Mouse (Mus musculus) embryonic facial prominence, embryonic 11.5 days (tissue): ENCODE results near the gene Dusp14. TPM values are rescaled to one million over a fixed set of nuclear protein-coding genes. Genes with fewer than 3 reads are reported as not detected.

Source experiments
- ATAC-seq: fragments of 200-750 bp; cut with Nextera tagmentation; replicated peaks from 2 replicates; pipeline ENCODE4 v1.8.0; 2017; ENCODE audit warnings: low read depth; ENCODE audit not compliant: insufficient number of reproducible peaks, low FRiP score, low TSS enrichment
- DNase-seq: peaks from one replicate; pipeline ENCODE4 v3.0.0-alpha.2; 2015; ENCODE audit warnings: low spot score
- H3K27ac ChIP-seq: fragments of 300-500 bp; sonication (generic); replicated peaks from 2 replicates; pipeline ENCODE4 v1.5.1; 2014; ENCODE audit warnings: mild to moderate bottlenecking, low read depth, low read length, control low read depth
- H3K27me3 ChIP-seq: fragments of 300-500 bp; sonication (generic); 2 replicates; pipeline ENCODE4 v1.6.1; 2014; ENCODE audit warnings: mild to moderate bottlenecking, low read length, moderate library complexity, mixed read lengths; ENCODE audit not compliant: control insufficient read depth, insufficient read depth
- H3K36me3 ChIP-seq: fragments of 300-500 bp; sonication (generic); replicated peaks from 2 replicates; pipeline ENCODE4 v1.6.1; 2014; ENCODE audit warnings: low read depth, mild to moderate bottlenecking, low read length, moderate library complexity, mixed read lengths; ENCODE audit not compliant: control insufficient read depth, insufficient read depth
- H3K4me1 ChIP-seq: fragments of 300-500 bp; sonication (generic); 2 replicates; pipeline ENCODE4 v1.6.1; 2014; ENCODE audit warnings: low read length, mixed read lengths; ENCODE audit not compliant: control insufficient read depth, insufficient read depth
- H3K4me2 ChIP-seq: fragments of 300-500 bp; sonication (generic); 2 replicates; pipeline ENCODE4 v1.6.1; 2014; ENCODE audit warnings: low read depth, mild to moderate bottlenecking, control low read depth, low read length, moderate library complexity
- H3K4me3 ChIP-seq: fragments of 300-500 bp; sonication (generic); 2 replicates; pipeline ENCODE4 v1.5.1; 2014; ENCODE audit warnings: low read depth, low read length, control low read depth
- H3K9ac ChIP-seq: fragments of 300-500 bp; sonication (generic); replicated peaks from 2 replicates; pipeline ENCODE4 v1.6.1; 2014; ENCODE audit warnings: mild to moderate bottlenecking, control low read depth, low read length
- H3K9me3 ChIP-seq: fragments of 300-500 bp; sonication (generic); replicated peaks from 2 replicates; pipeline ENCODE4 v1.6.1; 2016; ENCODE audit warnings: mild to moderate bottlenecking, low read length, inconsistent platforms, mixed read lengths; ENCODE audit not compliant: control insufficient read depth
- WGBS: fragments of 180-500 bp; shearing (Covaris S2); extraction: QIAGEN DNeasy Blood & Tissue Kit; methylation state at CpG from one replicate; pipeline ENCODE4 v1.1.7; 2014; 5-methylcytosine and 5-hydroxymethylcytosine counted together
- polyA plus RNA-seq: library from polyadenylated mRNA; unstranded; fragments of >200 nt; fragmentation: Nextera tagmentation; extraction: Ambion mirVana; gene quantifications from 2 replicates; pipeline ENCODE4 v1.2.1, GENCODE M21; 2014

The Dusp14 gene
- polyA plus RNA-seq, 1 experiment from 2014 or later, result 12.2 TPM

DNA sequence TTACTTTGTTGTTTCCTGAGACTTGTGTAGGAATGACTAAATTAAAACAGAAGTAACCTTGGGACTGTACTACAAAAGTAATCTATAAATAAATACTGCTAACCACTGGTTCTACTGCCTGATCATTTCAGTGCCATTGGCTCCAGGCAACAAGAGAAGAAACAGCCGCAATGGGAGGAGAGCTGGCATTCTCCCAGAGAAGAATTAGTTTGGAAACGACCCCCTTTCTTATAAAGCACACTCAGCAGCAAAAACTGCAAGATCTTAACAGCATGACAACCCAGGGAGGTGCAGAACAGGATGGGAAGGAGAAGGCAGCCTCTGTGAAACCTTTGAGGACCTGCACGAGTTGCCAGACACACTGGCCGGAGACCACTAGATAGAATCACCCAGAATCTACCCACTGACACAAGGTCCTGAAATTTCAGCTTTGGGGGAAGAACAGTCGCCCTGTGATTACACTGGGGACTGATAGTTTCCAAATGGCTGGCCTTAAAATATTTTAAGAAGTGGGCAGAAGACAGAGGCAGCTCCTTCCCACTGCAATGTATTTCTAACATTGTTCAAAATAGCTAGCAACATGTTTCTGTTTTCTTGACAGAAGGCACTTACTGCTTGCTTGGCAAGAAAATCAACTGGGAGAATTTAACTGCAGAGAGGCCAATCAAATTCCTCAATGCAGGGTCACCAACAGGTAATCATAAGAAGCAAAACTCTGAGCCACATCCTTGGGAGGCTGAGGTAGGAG, 28.4 kb upstream of the Dusp14 start:
- Histone ChIP-seq H3K36me3 (no peaks in the 10 kb centered on the region; the same call in none of the 2 replicates), H3K4me1 (no peaks in the 10 kb centered on the region), H3K27me3 (no peaks in the 10 kb centered on the region), H3K4me2 (no peak overlapping the region), H3K27ac (no peak overlapping the region), H3K9ac (no peak overlapping the region), H3K4me3 (no peak overlapping the region), H3K9me3 (no peaks in the 10 kb centered on the region)
- DNase-seq, result no peak
- WGBS, result 81% methylated on average over 5 of the region's 5 CpGs
- no peak for ATAC-seq

DNA sequence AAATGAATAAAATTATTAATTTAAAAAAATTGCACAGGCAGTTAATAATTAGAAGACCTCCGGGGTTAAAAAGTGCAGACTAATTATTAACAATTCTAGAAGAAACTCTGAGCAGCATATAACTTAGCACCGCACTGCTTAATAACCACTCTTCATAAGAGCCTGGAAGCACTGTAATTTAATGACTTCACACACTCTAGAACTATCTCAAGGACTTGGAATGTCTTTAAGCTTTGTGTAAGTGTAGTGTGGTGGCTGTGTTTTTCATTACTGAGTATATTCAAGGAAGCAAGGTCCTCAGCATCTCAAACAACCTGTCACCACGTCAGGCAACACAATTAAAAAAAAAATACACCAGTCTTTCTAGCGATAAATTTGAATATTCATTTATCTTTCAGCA, 26.0 kb upstream of the Dusp14 start:
- no peak for ATAC-seq
- no peaks in the 10 kb centered on the region for H3K9me3 ChIP-seq
- DNase-seq, result no peak
- 93% methylated on average over 4 of the region's 4 CpGs for WGBS
- H3K27me3 ChIP-seq, result no peaks in the 10 kb centered on the region
- no peak overlapping the region for H3K4me2 ChIP-seq
- no peak overlapping the region for H3K9ac ChIP-seq
- no peak overlapping the region for H3K4me3 ChIP-seq
- no peaks in the 10 kb centered on the region for H3K4me1 ChIP-seq
- no peaks in the 10 kb centered on the region; the same call in 1 of the 2 replicates for H3K36me3 ChIP-seq
- H3K27ac ChIP-seq, result no peak overlapping the region

DNA sequence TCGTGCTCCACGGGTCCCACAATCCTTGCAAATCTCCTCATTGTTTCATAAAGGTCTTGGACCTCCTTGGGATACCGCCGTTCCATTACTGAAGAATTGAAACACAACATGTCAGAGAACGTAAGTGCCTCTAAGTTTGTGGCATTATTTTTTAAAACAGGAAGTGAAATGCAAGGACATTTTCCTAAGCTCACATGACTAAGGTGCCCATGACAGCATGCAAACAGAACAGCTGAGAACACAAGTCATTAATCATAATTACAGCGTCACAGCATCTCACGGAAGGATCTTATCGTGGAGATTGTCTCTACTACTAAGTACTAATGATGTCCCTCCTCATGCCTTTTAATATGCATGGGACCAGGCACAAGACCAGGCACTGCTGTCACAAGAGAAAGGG, 21.5 kb upstream of the Dusp14 start:
- Histone ChIP-seq H3K4me2 (no peak overlapping the region), H3K9ac (no peak overlapping the region), H3K4me3 (no peak overlapping the region), H3K27me3 (no peaks in the 10 kb centered on the region), H3K9me3 (no peaks in the 10 kb centered on the region), H3K36me3 (no peaks in the 10 kb centered on the region; the same call in 1 of the 2 replicates), H3K27ac (no peak overlapping the region), H3K4me1 (no peaks in the 10 kb centered on the region)
- ATAC-seq (no peak), DNase-seq (no peak)
- WGBS, result 92% methylated on average over 8 of the region's 8 CpGs

- Histone ChIP-seq H3K27me3 (no peaks in the 10 kb centered on the region), H3K4me2 (no peak overlapping the region), H3K36me3 (no peaks in the 10 kb centered on the region; the same call in 1 of the 2 replicates)
Observed at GRCm38 (mm10) chr11:84081901-84082300, 12.8 kb upstream of the Dusp14 start.

DNA sequence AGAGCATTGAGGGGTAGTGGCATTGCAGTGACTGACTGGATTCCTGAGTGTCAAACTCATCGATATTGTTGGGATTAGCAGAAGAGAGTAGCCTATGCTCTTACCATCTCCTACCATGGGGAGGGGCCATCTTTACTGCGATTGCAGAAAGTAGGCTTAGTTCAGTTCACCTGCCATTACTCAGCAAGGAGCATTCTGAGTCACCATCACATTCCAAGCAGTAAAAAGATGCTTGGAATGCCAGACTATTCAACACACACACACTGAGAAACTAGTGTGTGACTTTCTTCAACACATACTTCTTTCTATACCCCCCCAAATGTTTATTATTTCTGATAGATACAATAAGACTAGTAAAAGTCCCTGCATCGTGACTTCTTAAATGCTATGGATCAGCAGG, 11.3 kb upstream of the Dusp14 start:
- H3K4me2 ChIP-seq, result no peak overlapping the region
- H3K9me3 ChIP-seq, result no peaks in the 10 kb centered on the region
- no peak for ATAC-seq
- H3K27me3 ChIP-seq, result no peaks in the 10 kb centered on the region
- no peak for DNase-seq
- WGBS, result 88% methylated on average over 3 of the region's 3 CpGs
- H3K9ac ChIP-seq, result no peak overlapping the region
- no peak overlapping the region for H3K27ac ChIP-seq
- no peak overlapping the region for H3K4me3 ChIP-seq
- no peaks in the 10 kb centered on the region for H3K4me1 ChIP-seq
- no peaks in the 10 kb centered on the region; the same call in 1 of the 2 replicates for H3K36me3 ChIP-seq

More at GRCm38 (mm10) chr11:84081901-84082300, 12.8 kb upstream of the Dusp14 start:
- H3K9me3 ChIP-seq, result no peaks in the 10 kb centered on the region
- no peak for DNase-seq
- whole genome bisulfite sequencing, result 96% methylated on average over 5 of the region's 5 CpGs
- H3K27ac ChIP-seq, result no peak overlapping the region
- no peak overlapping the region for H3K4me3 ChIP-seq
- ATAC-seq, result no peak
- no peaks in the 10 kb centered on the region for H3K4me1 ChIP-seq
- H3K9ac ChIP-seq, result no peak overlapping the region

DNA sequence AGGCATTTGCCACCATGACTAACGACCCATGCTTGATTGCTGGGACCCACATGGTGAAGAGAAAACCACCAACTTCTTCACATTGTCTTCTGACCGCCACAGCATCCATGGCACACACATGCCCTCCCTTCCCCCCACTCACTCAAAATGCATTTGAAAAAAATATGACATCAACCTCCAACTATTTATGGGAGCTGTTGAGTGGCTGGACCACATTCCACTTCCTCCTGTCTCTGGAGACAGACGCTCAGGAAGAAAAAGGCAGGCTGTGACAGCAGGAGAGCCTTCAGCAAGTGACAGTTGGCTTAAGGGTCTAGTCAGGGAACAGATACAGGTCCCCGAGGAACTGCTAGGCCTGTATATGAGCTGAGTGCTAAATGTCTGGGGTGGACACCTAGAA, 10.8 kb upstream of the Dusp14 start:
- ATAC-seq, result no peak
- Histone ChIP-seq H3K27me3 (no peaks in the 10 kb centered on the region), H3K9me3 (no peaks in the 10 kb centered on the region), H3K4me1 (no peaks in the 10 kb centered on the region), H3K4me2 (no peak overlapping the region), H3K27ac (no peak overlapping the region), H3K4me3 (no peak overlapping the region), H3K9ac (no peak overlapping the region), H3K36me3 (no peaks in the 10 kb centered on the region; the same call in 1 of the 2 replicates)
- DNase-seq, result no peak
- 82% methylated on average over 4 of the region's 4 CpGs for WGBS

DNA sequence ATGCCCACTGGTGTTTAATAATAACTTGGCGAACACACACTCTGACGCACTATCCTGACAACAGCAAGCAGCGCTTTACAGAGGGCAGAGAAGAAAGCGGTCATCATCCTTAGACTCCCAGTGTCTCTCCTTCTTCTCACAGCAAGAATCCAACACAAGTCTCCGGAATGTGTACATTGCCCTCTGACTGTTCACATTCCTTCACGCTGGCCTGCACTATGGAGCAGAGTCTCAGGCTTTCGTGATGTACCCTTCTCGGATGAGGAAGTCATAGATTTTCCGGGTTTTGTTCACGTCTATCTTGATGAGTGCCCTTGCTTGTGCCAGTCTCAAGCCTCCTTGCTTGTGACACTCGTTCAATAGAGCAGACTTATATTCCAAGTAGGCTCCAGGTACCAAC, 10.3 kb upstream of the Dusp14 start:
- no peak overlapping the region for H3K4me3 ChIP-seq
- no peaks in the 10 kb centered on the region; the same call in 1 of the 2 replicates for H3K36me3 ChIP-seq
- H3K27ac ChIP-seq, result no peak overlapping the region
- H3K9ac ChIP-seq, result no peak overlapping the region
- H3K4me1 ChIP-seq, result no peaks in the 10 kb centered on the region
- no peaks in the 10 kb centered on the region for H3K27me3 ChIP-seq
- ATAC-seq, result no peak
- no peak for DNase-seq
- 93% methylated on average over 11 of the region's 11 CpGs for WGBS
- no peaks in the 10 kb centered on the region for H3K9me3 ChIP-seq
- H3K4me2 ChIP-seq, result no peak overlapping the region

DNA sequence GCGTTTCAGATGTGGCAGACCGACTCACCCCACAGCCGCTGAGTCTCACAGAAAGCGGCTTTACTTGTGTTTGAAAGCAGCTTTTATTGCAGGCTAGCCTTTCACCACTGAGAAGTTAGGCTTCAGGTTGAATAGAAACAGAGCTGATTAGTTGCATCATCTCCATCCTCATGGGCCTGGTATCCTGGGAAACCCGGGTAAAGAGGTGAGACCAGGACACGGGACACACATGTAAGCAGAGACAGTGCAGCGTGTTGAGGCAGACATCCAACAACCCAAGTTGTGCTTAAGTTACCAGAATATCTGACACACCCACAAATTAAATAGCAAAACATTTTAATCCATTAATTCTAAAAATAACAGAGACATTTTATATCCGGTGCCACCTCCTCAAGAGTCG, 9.5 kb upstream of the Dusp14 start:
- DNase-seq (no peak), ATAC-seq (no peak)
- H3K9ac ChIP-seq, result no peak overlapping the region
- 91% methylated on average over 9 of the region's 9 CpGs for WGBS
- H3K4me2 ChIP-seq, result no peak overlapping the region
- H3K9me3 ChIP-seq, result no peaks in the 10 kb centered on the region
- H3K27me3 ChIP-seq, result no peaks in the 10 kb centered on the region
- no peak overlapping the region for H3K27ac ChIP-seq
- H3K4me1 ChIP-seq, result 0 out of 2 replicates have a peak, but pooled peaks cover under 1% of the 10 kb centered on the region
- H3K4me3 ChIP-seq, result no peak overlapping the region
- H3K36me3 ChIP-seq, result no peaks in the 10 kb centered on the region; the same call in 1 of the 2 replicates
